ENCODE assay signal across 8 mouse cellular contexts in the genomic region with DNA sequence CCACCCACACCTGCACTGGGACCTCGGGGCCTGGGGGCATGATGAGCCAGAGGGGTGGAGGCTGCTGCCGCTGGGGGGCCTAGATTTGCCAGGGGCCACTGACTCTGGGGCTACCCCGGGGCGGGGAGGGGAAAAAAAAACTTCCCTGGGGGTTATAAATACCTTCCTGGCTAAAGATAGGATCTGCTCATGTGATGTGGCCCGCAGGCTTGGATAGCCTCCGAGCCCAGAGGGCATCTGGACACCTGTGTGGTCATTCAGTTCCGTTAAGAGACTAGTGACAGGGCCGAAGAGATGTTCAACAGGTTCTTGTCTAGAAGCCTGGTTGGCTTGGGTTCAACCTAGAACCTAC. TPM values are rescaled to one million over a fixed set of nuclear protein-coding genes. Genes with fewer than 3 reads are reported as not detected.
DNase-seq lines count a peak whose midpoint lies in the region; ATAC-seq and TF ChIP-seq lines count a peak whose summit lies in the region.
"Had no signal": no experiment of that assay in that cellular context is flagged by ENCODE, and none has a peak within 500 bp of the region (broad histone marks: within the 10 kb centered on the region; RNA-seq: fewer than 3 reads in every experiment).

A gene (minus strand): TSS at position 40 of the 352 bp plus-strand sequence.

- H3K9ac ChIP-seq in heart, embryonic 11.5 days (ENCODE audit: low read depth, low read length): peak within 1 kb of the TSS; percentile 44
- H3K9ac ChIP-seq in liver, embryonic 12.5 days: no peak within 1 kb of the TSS

- no peaks in the 10 kb centered on the region for H3K36me3 ChIP-seq in thymus, adult 2 months (ENCODE audit: control insufficient read depth, insufficient read depth, low read length)
- no peaks in the 10 kb centered on the region for H3K36me3 ChIP-seq in heart, embryonic 11.5 days (ENCODE audit: control insufficient read depth, insufficient read depth, low read length)
- H3K36me3 ChIP-seq in liver, embryonic 12.5 days: no peaks in the 10 kb centered on the region

- no peak within 1 kb of the TSS for H3K27ac ChIP-seq in thymus, adult 2 months (ENCODE audit: control insufficient read depth, insufficient read depth, low read length)
- no peak within 1 kb of the TSS for H3K27ac ChIP-seq in heart, embryonic 11.5 days (ENCODE audit: low read depth, low read length)
- no peak within 1 kb of the TSS for H3K27ac ChIP-seq in liver, embryonic 12.5 days

- no peaks in the 10 kb centered on the region; the same call in 1 of the 2 replicates for H3K27me3 ChIP-seq in thymus, adult 2 months (ENCODE audit: control insufficient read depth, insufficient read depth, low read length)
- peaks cover 39% of the 10 kb centered on the region for H3K27me3 ChIP-seq in heart, embryonic 11.5 days (ENCODE audit: control insufficient read depth, insufficient read depth, low read length)
- H3K27me3 ChIP-seq in liver, embryonic 12.5 days (replicated peaks): peaks cover 70% of the 10 kb centered on the region

- DNase-seq in thymus, adult 2 months: no peak
- DNase-seq in thymus, postnatal 14 days: no peak
- DNase-seq in embryo, embryonic 10 days (ENCODE audit: low spot score): no peak
- DNase-seq in thymus, postnatal 25 days: no peak
- DNase-seq: kidney, adult 9 months had no signal

- no peaks in the 10 kb centered on the region for H3K9me3 ChIP-seq in heart, embryonic 11.5 days (replicated peaks; ENCODE audit: control insufficient read depth, low read length)
- no peaks in the 10 kb centered on the region for H3K9me3 ChIP-seq in liver, embryonic 12.5 days (replicated peaks)

- H3K4me2 ChIP-seq in heart, embryonic 11.5 days: peak within 1 kb of the TSS; percentile 62
- peak within 1 kb of the TSS; percentile 53 for H3K4me2 ChIP-seq in liver, embryonic 12.5 days

- peaks cover 8% of the 10 kb centered on the region for H3K4me1 ChIP-seq in thymus, adult 2 months (replicated peaks; ENCODE audit: control insufficient read depth, insufficient read depth, low read length)
- H3K4me1 ChIP-seq in heart, embryonic 11.5 days (ENCODE audit: control insufficient read depth, insufficient read depth, low read length): peaks cover 13% of the 10 kb centered on the region
- H3K4me1 ChIP-seq in liver, embryonic 12.5 days: 0 out of 2 replicates have a peak, but pooled peaks cover 8% of the 10 kb centered on the region

- H3K4me3 ChIP-seq in thymus, adult 2 months (ENCODE audit: control insufficient read depth, insufficient read depth, low read length): peak within 1 kb of the TSS; percentile 23
- peak within 1 kb of the TSS; percentile 43 for H3K4me3 ChIP-seq in heart, embryonic 11.5 days (ENCODE audit: low read depth, low read length)
- H3K4me3 ChIP-seq in liver, embryonic 12.5 days: peak within 1 kb of the TSS; percentile 39

- no peak for ATAC-seq in heart, embryonic 11.5 days (replicated peaks; ENCODE audit: insufficient number of reproducible peaks, low FRiP score, low TSS enrichment)
- ATAC-seq in liver, embryonic 12.5 days: no peak
- no peak for ATAC-seq in cerebellum, adult (ENCODE audit: insufficient number of reproducible peaks, low FRiP score, low TSS enrichment)

- TF ChIP-seq POLR2A in thymus, adult 2 months (IDR thresholded peaks at IDR 0.05; ENCODE audit: control insufficient read depth, extremely low read depth, insufficient read depth, low read length, poor library complexity): no peak

- no peak for TF ChIP-seq CTCF in thymus, adult 2 months (IDR thresholded peaks at IDR 0.05; ENCODE audit: borderline replicate concordance, control insufficient read depth, extremely low read depth, insufficient read depth, low read length, poor library complexity)

- 44% methylated on average over 8 of the region's 8 CpGs for WGBS in thymus, adult 2 months
- 29% methylated on average over 8 of the region's 8 CpGs for WGBS in heart, embryonic 11.5 days (ENCODE audit: insufficient replicate concordance)
- 34% methylated on average over 8 of the region's 8 CpGs for WGBS in liver, embryonic 12.5 days (ENCODE audit: insufficient replicate concordance)

RNA-seq across cellular contexts. Expression of the gene that starts here (rescaled TPM):
- polyA plus RNA-seq in thymus, adult 2 months (2012; rRNA removed): 0.41 and 0.43 TPM in 2 replicates
- 0.94 and 2.1 TPM in 2 replicates for polyA plus RNA-seq in heart, embryonic 11.5 days (2014; fragmentation: Nextera tagmentation; extraction: Ambion mirVana)
- 0.21 and 0.26 TPM in 2 replicates for polyA plus RNA-seq in liver, embryonic 12.5 days (2016; fragmentation: Nextera tagmentation; extraction: Ambion mirVana)
